Mouse (Mus musculus): ENCODE measurements around the gene Zmym6. TPM values are rescaled to one million over a fixed set of nuclear protein-coding genes. Genes with fewer than 3 reads are reported as not detected.

The Zmym6 gene
- polyA plus RNA-seq, 1 experiment from 2014 or later: 36.3 TPM

DNA sequence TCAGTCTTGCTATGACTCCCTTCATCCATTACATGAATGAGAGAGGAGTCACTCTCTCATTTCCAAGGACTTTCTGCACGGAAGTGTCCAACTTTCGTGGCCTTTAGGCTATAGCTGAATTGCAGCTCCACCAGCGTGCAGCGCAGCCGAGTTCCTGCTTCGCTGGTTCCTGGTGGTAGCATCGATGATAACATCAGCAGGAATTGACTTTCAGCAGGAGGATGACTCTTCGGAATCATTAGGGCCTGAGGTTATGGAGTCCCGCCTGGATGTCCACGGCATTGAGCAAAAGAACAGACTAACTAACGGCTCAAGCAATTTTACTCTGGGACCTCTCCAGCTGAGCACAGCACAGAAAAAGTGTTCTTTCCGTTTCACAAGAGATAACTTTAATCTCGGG is 72.8 kb downstream of the Zmym6 start:
- no peak overlapping the region for H3K4me3 ChIP-seq (replicated peaks; ENCODE audit: low read length)
- no peak overlapping the region for H3K9ac ChIP-seq (replicated peaks; ENCODE audit: low read depth, low read length)
- WGBS: 80% methylated on average over 13 of the region's 13 CpGs
- H3K27ac ChIP-seq (ENCODE audit: low read length): no peak overlapping the region
- no peaks in the 10 kb centered on the region for H3K36me3 ChIP-seq (ENCODE audit: control insufficient read depth, insufficient read depth)
- no peaks in the 10 kb centered on the region for H3K27me3 ChIP-seq (replicated peaks; ENCODE audit: control insufficient read depth, insufficient read depth, low read length)
- H3K4me1 ChIP-seq (replicated peaks; ENCODE audit: control insufficient read depth, insufficient read depth, low read length): no peaks in the 10 kb centered on the region
- H3K9me3 ChIP-seq (ENCODE audit: control insufficient read depth, low read length): no peaks in the 10 kb centered on the region
- ATAC-seq: no peak
- H3K4me2 ChIP-seq (ENCODE audit: low read length): no peak overlapping the region

DNA sequence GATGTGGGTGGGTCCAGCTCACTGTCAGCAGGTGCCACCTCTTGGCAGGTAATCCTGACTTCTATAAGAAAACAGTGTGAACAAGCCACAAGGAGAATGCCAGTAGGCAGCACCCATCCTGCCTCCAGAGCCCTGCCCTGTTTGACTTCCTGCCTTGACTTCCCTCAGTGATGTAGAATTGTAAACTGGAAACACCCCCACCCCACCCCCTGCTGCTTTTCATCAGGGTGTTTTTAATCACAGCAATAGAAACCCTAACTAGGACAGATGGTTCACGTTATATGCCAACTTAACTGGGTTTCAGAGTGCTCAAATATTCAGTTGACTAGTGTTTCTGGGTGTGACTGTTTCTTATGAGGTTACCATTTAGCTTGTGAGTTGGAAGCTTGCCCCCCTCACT is 76.2 kb downstream of the Zmym6 start:
- Histone ChIP-seq H3K27ac (ENCODE audit: low read length) (no peak overlapping the region), H3K4me2 (ENCODE audit: low read length) (no peak overlapping the region), H3K9me3 (ENCODE audit: control insufficient read depth, low read length) (no peaks in the 10 kb centered on the region), H3K36me3 (ENCODE audit: control insufficient read depth, insufficient read depth) (no peaks in the 10 kb centered on the region), H3K4me3 (replicated peaks; ENCODE audit: low read length) (no peak overlapping the region), H3K9ac (replicated peaks; ENCODE audit: low read depth, low read length) (no peak overlapping the region), H3K4me1 (replicated peaks; ENCODE audit: control insufficient read depth, insufficient read depth, low read length) (no peaks in the 10 kb centered on the region), H3K27me3 (replicated peaks; ENCODE audit: control insufficient read depth, insufficient read depth, low read length) (no peaks in the 10 kb centered on the region)
- no peak for ATAC-seq
- 46% methylated on average over 1 of the region's 1 CpGs for WGBS

- ATAC-seq: no peak
- no peaks in the 10 kb centered on the region for H3K4me1 ChIP-seq (replicated peaks; ENCODE audit: control insufficient read depth, insufficient read depth, low read length)
- H3K9ac ChIP-seq (replicated peaks; ENCODE audit: low read depth, low read length): no peak overlapping the region
- no peaks in the 10 kb centered on the region for H3K27me3 ChIP-seq (replicated peaks; ENCODE audit: control insufficient read depth, insufficient read depth, low read length)
- no peaks in the 10 kb centered on the region for H3K36me3 ChIP-seq (ENCODE audit: control insufficient read depth, insufficient read depth)
- no peak overlapping the region for H3K27ac ChIP-seq (ENCODE audit: low read length)
- no peak overlapping the region for H3K4me3 ChIP-seq (replicated peaks; ENCODE audit: low read length)
- H3K9me3 ChIP-seq (ENCODE audit: control insufficient read depth, low read length): no peaks in the 10 kb centered on the region
- WGBS: 59% methylated on average over 5 of the region's 5 CpGs
- H3K4me2 ChIP-seq (ENCODE audit: low read length): no peak overlapping the region
Measured at GRCm38 (mm10) chr4:127155757-127156156, 78.6 kb downstream of the Zmym6 start.

DNA sequence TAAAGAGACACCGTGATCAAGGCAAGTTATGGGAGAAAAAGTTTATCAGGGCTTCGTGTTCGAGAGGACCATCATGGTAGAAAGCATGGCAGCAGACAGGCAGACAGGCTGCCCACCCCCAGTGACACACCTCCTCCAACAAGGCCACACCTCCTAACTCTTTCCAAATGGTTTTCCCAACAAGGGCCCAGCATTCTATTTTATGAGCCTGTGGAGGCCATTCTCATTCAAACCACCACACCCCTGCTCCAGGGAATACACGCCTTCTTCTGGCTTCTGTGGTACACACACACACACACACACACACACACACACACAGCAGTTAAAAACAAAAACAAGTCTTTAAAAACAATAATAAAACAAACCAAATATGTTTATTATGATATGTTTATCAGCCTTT is 80.6 kb downstream of the Zmym6 start:
- Histone ChIP-seq H3K36me3 (ENCODE audit: control insufficient read depth, insufficient read depth) (no peaks in the 10 kb centered on the region), H3K9me3 (ENCODE audit: control insufficient read depth, low read length) (no peaks in the 10 kb centered on the region), H3K27ac (ENCODE audit: low read length) (no peak overlapping the region), H3K27me3 (replicated peaks; ENCODE audit: control insufficient read depth, insufficient read depth, low read length) (no peaks in the 10 kb centered on the region), H3K4me1 (replicated peaks; ENCODE audit: control insufficient read depth, insufficient read depth, low read length) (no peaks in the 10 kb centered on the region), H3K4me3 (replicated peaks; ENCODE audit: low read length) (no peak overlapping the region), H3K9ac (replicated peaks; ENCODE audit: low read depth, low read length) (no peak overlapping the region), H3K4me2 (ENCODE audit: low read length) (no peak overlapping the region)
- no peak for ATAC-seq
- 87% methylated on average over 4 of the region's 4 CpGs for WGBS

- no peaks in the 10 kb centered on the region for H3K9me3 ChIP-seq (ENCODE audit: control insufficient read depth, low read length)
- H3K4me3 ChIP-seq (replicated peaks; ENCODE audit: low read length): no peak overlapping the region
- 76% methylated on average over 8 of the region's 8 CpGs for WGBS
- peaks cover 7% of the 10 kb centered on the region for H3K4me1 ChIP-seq (replicated peaks; ENCODE audit: control insufficient read depth, insufficient read depth, low read length)
- no peak for ATAC-seq
- H3K9ac ChIP-seq (replicated peaks; ENCODE audit: low read depth, low read length): no peak overlapping the region
- no peaks in the 10 kb centered on the region; the same call in 1 of the 2 replicates for H3K27me3 ChIP-seq (replicated peaks; ENCODE audit: control insufficient read depth, insufficient read depth, low read length)
- no peak overlapping the region for H3K4me2 ChIP-seq (ENCODE audit: low read length)
- H3K36me3 ChIP-seq (ENCODE audit: control insufficient read depth, insufficient read depth): no peaks in the 10 kb centered on the region
- no peak overlapping the region for H3K27ac ChIP-seq (ENCODE audit: low read length)
Measured at GRCm38 (mm10) chr4:127163926-127164325, 86.7 kb downstream of the Zmym6 start.

GRCm38 (mm10) chr4:127167096-127167495 is 89.9 kb downstream of the Zmym6 start:
- Histone ChIP-seq H3K9me3 (ENCODE audit: control insufficient read depth, low read length) (no peaks in the 10 kb centered on the region), H3K4me1 (replicated peaks; ENCODE audit: control insufficient read depth, insufficient read depth, low read length) (peaks cover 30% of the 10 kb centered on the region), H3K4me3 (replicated peaks; ENCODE audit: low read length) (no peak overlapping the region), H3K4me2 (ENCODE audit: low read length) (no peak overlapping the region), H3K27me3 (replicated peaks; ENCODE audit: control insufficient read depth, insufficient read depth, low read length) (no peaks in the 10 kb centered on the region; the same call in 1 of the 2 replicates), H3K36me3 (ENCODE audit: control insufficient read depth, insufficient read depth) (no peaks in the 10 kb centered on the region), H3K27ac (ENCODE audit: low read length) (no peak overlapping the region), H3K9ac (replicated peaks; ENCODE audit: low read depth, low read length) (no peak overlapping the region)
- 59% methylated on average over 5 of the region's 5 CpGs for WGBS
- no peak for ATAC-seq

GRCm38 (mm10) chr4:127167731-127168130 is 90.5 kb downstream of the Zmym6 start:
- Histone ChIP-seq H3K27me3 (replicated peaks; ENCODE audit: control insufficient read depth, insufficient read depth, low read length) (no peaks in the 10 kb centered on the region; the same call in 1 of the 2 replicates), H3K9me3 (ENCODE audit: control insufficient read depth, low read length) (no peaks in the 10 kb centered on the region), H3K4me2 (ENCODE audit: low read length) (peak overlapping the region; percentile 95), H3K36me3 (ENCODE audit: control insufficient read depth, insufficient read depth) (no peaks in the 10 kb centered on the region), H3K9ac (replicated peaks; ENCODE audit: low read depth, low read length) (no peak overlapping the region; the same call in 1 of the 2 replicates), H3K4me1 (replicated peaks; ENCODE audit: control insufficient read depth, insufficient read depth, low read length) (peaks cover 36% of the 10 kb centered on the region), H3K4me3 (replicated peaks; ENCODE audit: low read length) (peak overlapping the region; percentile 78), H3K27ac (ENCODE audit: low read length) (no peak overlapping the region)
- ATAC-seq: no peak
- WGBS: 11% methylated on average over 8 of the region's 8 CpGs

GRCm38 (mm10) chr4:127168211-127168913 is 91.2 kb downstream of the Zmym6 start:
- WGBS: under 1% methylated on average over 35 of the region's 39 CpGs
- peak overlapping the region; percentile 81 for H3K9ac ChIP-seq (replicated peaks; ENCODE audit: low read depth, low read length)
- H3K27me3 ChIP-seq (replicated peaks; ENCODE audit: control insufficient read depth, insufficient read depth, low read length): no peaks in the 10 kb centered on the region; the same call in 1 of the 2 replicates
- peak; percentile 53 for ATAC-seq
- H3K4me3 ChIP-seq (replicated peaks; ENCODE audit: low read length): peak overlapping the region; percentile 78
- H3K4me2 ChIP-seq (ENCODE audit: low read length): peak overlapping the region; percentile 95
- peaks cover 40% of the 10 kb centered on the region for H3K4me1 ChIP-seq (replicated peaks; ENCODE audit: control insufficient read depth, insufficient read depth, low read length)
- no peaks in the 10 kb centered on the region for H3K36me3 ChIP-seq (ENCODE audit: control insufficient read depth, insufficient read depth)
- no peaks in the 10 kb centered on the region for H3K9me3 ChIP-seq (ENCODE audit: control insufficient read depth, low read length)
- peak overlapping the region; percentile 51 for H3K27ac ChIP-seq (ENCODE audit: low read length)

GRCm38 (mm10) chr4:127168914-127169345 is 91.7 kb downstream of the Zmym6 start, which contains the start of gene Dlgap3:
TSS of gene Dlgap3 (plus strand) at chr4:127169204.
- WGBS: under 1% methylated on average over 63 of the region's 67 CpGs
- H3K9me3 ChIP-seq (ENCODE audit: control insufficient read depth, low read length): no peaks in the 10 kb centered on the region
- peak within 1 kb of the TSS; percentile 81 for H3K9ac ChIP-seq (replicated peaks; ENCODE audit: low read depth, low read length)
- peak within 1 kb of the TSS; percentile 51 for H3K27ac ChIP-seq (ENCODE audit: low read length)
- H3K4me2 ChIP-seq (ENCODE audit: low read length): peak within 1 kb of the TSS; percentile 95
- ATAC-seq: peak; percentile 62
- peaks cover 41% of the 10 kb centered on the region for H3K4me1 ChIP-seq (replicated peaks; ENCODE audit: control insufficient read depth, insufficient read depth, low read length)
- H3K4me3 ChIP-seq (replicated peaks; ENCODE audit: low read length): peak within 1 kb of the TSS; percentile 78
- H3K36me3 ChIP-seq (ENCODE audit: control insufficient read depth, insufficient read depth): no peaks in the 10 kb centered on the region
- no peaks in the 10 kb centered on the region; the same call in 1 of the 2 replicates for H3K27me3 ChIP-seq (replicated peaks; ENCODE audit: control insufficient read depth, insufficient read depth, low read length)
